Mouse (Mus musculus) heart, embryonic 13.5 days (tissue): ENCODE results near the gene Psmd2. TPM values are rescaled to one million over a fixed set of nuclear protein-coding genes. Genes with fewer than 3 reads are reported as not detected.
A peak's percentile ranks its signal among the peaks of the same experiment; 100 is the strongest.

Experiments used
- ATAC-seq: fragments of 200-750 bp; cut with Nextera tagmentation; 2 replicates; pipeline ENCODE4 v1.8.0; 2017; ENCODE audit warnings: moderate TSS enrichment; ENCODE audit not compliant: insufficient number of reproducible peaks, low FRiP score, low TSS enrichment; ENCODE audit errors: extremely low read depth
- H3K27ac ChIP-seq: fragments of 300-500 bp; sonication (generic); replicated peaks from 2 replicates; pipeline ENCODE4 v1.5.1; 2015; ENCODE audit warnings: moderate library complexity, mild to moderate bottlenecking, inconsistent platforms
- H3K27me3 ChIP-seq: fragments of 300-500 bp; sonication (generic); replicated peaks from 2 replicates; pipeline ENCODE4 v1.6.1; 2015; ENCODE audit warnings: mild to moderate bottlenecking, inconsistent platforms
- H3K36me3 ChIP-seq: fragments of 300-500 bp; sonication (generic); 2 replicates; pipeline ENCODE4 v1.6.1; 2015; ENCODE audit warnings: mild to moderate bottlenecking, inconsistent platforms
- H3K4me1 ChIP-seq: fragments of 300-500 bp; sonication (generic); 2 replicates; pipeline ENCODE4 v1.6.1; 2015; ENCODE audit warnings: inconsistent platforms
- H3K4me2 ChIP-seq: fragments of 300-500 bp; sonication (generic); 2 replicates; pipeline ENCODE4 v1.6.1; 2015; ENCODE audit warnings: inconsistent platforms, mild to moderate bottlenecking, moderate library complexity
- H3K4me3 ChIP-seq: fragments of 300-500 bp; sonication (generic); 2 replicates; pipeline ENCODE4 v1.5.1; 2015; ENCODE audit warnings: moderate library complexity, mild to moderate bottlenecking, inconsistent platforms
- H3K9ac ChIP-seq: fragments of 300-500 bp; sonication (generic); 2 replicates; pipeline ENCODE4 v1.6.1; 2015; ENCODE audit warnings: inconsistent platforms, mild to moderate bottlenecking, moderate library complexity
- H3K9me3 ChIP-seq: fragments of 300-500 bp; sonication (generic); 2 replicates; pipeline ENCODE4 v1.6.1; 2016; ENCODE audit warnings: inconsistent platforms
- WGBS: fragments of 180-500 bp; shearing (Covaris S2); methylation state at CpG from one replicate; pipeline ENCODE4 v1.1.7; 2015; ENCODE audit warnings: mixed read lengths; 5-methylcytosine and 5-hydroxymethylcytosine counted together
- polyA plus RNA-seq: library from polyadenylated mRNA; unstranded; fragments of >200 nt; fragmentation: Nextera tagmentation; extraction: Ambion mirVana; gene quantifications from 2 replicates; pipeline ENCODE4 v1.2.1, GENCODE M21; 2015

Psmd2 gene
- polyA plus RNA-seq, 1 experiment from 2014 or later: 245 TPM

- Histone ChIP-seq H3K9me3 (no peaks in the 10 kb centered on the region), H3K4me2 (no peak overlapping the region), H3K4me3 (no peak overlapping the region), H3K4me1 (peaks cover 37% of the 10 kb centered on the region), H3K27ac (no peak overlapping the region), H3K9ac (no peak overlapping the region), H3K27me3 (peaks cover 7% of the 10 kb centered on the region), H3K36me3 (peaks cover 61% of the 10 kb centered on the region)
- WGBS: 59% methylated on average over 1 of the region's 1 CpGs
- no peak for ATAC-seq
These were observed 40.2 kb downstream of the Psmd2 start for GRCm38 (mm10) chr16:20691617-20692016.

GRCm38 (mm10) chr16:20692241-20692965 lies 41.0 kb downstream of the Psmd2 start:
- Histone ChIP-seq H3K4me1 (peaks cover 39% of the 10 kb centered on the region), H3K27me3 (peaks cover 8% of the 10 kb centered on the region), H3K27ac (peak overlapping the region; percentile 84; the same call in 1 of the 2 replicates), H3K36me3 (peaks cover 53% of the 10 kb centered on the region), H3K9me3 (no peaks in the 10 kb centered on the region), H3K9ac (0 out of 2 replicates have a peak overlapping the region, but pooled peaks have one; percentile 14), H3K4me3 (peak overlapping the region; percentile 68), H3K4me2 (peak overlapping the region; percentile 86)
- ATAC-seq: no peak
- WGBS: 46% methylated on average over 16 of the region's 16 CpGs

DNA sequence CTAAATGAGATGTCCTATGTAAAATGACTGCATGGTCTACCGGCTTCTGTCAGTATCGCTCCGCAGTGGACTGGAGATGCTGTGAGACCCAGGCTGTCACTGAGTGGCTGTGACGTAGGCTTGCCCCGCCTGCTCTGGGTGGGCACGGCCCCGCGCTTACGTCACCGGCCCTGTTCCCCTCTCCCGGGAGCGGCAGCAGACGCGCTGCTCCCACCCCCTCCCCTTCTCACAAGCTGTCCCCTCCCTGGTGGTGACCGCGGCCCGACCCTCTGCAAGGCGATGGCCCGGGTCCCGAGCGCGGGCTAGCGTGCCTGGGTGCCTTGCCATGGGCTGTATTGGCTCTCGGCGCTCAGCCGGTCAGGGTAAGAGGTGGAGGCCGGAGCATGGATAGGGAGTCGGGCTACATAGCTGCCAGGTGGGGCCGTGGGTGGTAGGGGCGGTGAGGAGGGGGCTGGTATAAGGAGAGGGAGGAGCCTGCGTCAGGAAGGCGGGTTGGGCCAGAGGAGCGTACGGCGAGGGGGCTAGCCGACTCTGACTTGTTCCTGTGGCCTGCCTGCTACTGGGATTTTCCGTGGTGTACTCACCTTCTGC lies 41.8 kb downstream of the Psmd2 start, which contains the start of gene Fam131a:
Fam131a (plus strand) TSS at position 131 of the 591 bp plus-strand sequence.
- Histone ChIP-seq H3K4me2 (peak within 1 kb of the TSS; percentile 86), H3K27me3 (peaks cover 8% of the 10 kb centered on the region), H3K9ac (peak within 1 kb of the TSS; percentile 86), H3K9me3 (no peaks in the 10 kb centered on the region), H3K4me3 (peak within 1 kb of the TSS; percentile 68), H3K4me1 (peaks cover 39% of the 10 kb centered on the region), H3K36me3 (peaks cover 45% of the 10 kb centered on the region), H3K27ac (peak within 1 kb of the TSS; percentile 84)
- ATAC-seq: peak; percentile 88
- under 1% methylated on average over 37 of the region's 37 CpGs for WGBS

DNA sequence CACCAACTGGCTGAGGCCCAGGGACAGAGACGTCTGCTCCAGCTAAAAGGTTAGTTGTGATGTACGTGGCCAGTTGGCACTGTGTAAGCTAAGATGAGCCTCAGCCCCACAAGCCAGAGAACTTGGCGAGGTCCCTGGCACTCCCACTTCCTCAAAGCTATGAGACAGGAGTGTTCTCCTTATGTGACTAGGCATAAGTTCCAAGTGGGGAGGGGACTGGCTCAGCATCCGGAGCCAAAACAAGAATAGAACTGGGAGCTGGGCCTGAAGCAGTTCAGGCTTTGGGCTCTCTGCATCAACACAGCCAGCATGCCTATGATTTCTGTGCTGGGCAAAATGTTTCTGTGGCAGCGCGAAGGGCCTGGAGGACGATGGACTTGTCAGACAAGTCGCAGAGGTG lies 43.3 kb downstream of the Psmd2 start:
- H3K27me3 ChIP-seq: peaks cover 8% of the 10 kb centered on the region
- peaks cover 42% of the 10 kb centered on the region for H3K36me3 ChIP-seq
- H3K4me2 ChIP-seq: peak overlapping the region; percentile 69
- H3K4me3 ChIP-seq: peak overlapping the region; percentile 45
- H3K4me1 ChIP-seq: peaks cover 39% of the 10 kb centered on the region
- 61% methylated on average over 8 of the region's 8 CpGs for WGBS
- no peaks in the 10 kb centered on the region for H3K9me3 ChIP-seq
- peak overlapping the region; percentile 76 for H3K9ac ChIP-seq
- H3K27ac ChIP-seq: peak overlapping the region; percentile 77
- ATAC-seq: no peak

- WGBS: 3% methylated on average over 45 of the region's 46 CpGs
These were observed 44.3 kb downstream of the Psmd2 start for GRCm38 (mm10) chr16:20695622-20696323.

GRCm38 (mm10) chr16:20699266-20699665 lies 47.8 kb downstream of the Psmd2 start:
- ATAC-seq: no peak
- peaks cover 23% of the 10 kb centered on the region; the same call in 1 of the 2 replicates for H3K36me3 ChIP-seq
- no peak overlapping the region for H3K4me3 ChIP-seq
- peaks cover 8% of the 10 kb centered on the region for H3K27me3 ChIP-seq
- H3K9ac ChIP-seq: no peak overlapping the region
- WGBS: 65% methylated on average over 5 of the region's 5 CpGs
- peaks cover 45% of the 10 kb centered on the region for H3K4me1 ChIP-seq
- H3K4me2 ChIP-seq: no peak overlapping the region
- H3K27ac ChIP-seq: no peak overlapping the region
- H3K9me3 ChIP-seq: no peaks in the 10 kb centered on the region

More at GRCm38 (mm10) chr16:20695622-20696323, 44.3 kb downstream of the Psmd2 start:
- Histone ChIP-seq H3K27me3 (peaks cover 8% of the 10 kb centered on the region), H3K4me2 (peak overlapping the region; percentile 69), H3K9ac (peak overlapping the region; percentile 76), H3K36me3 (peaks cover 37% of the 10 kb centered on the region), H3K4me1 (peaks cover 39% of the 10 kb centered on the region), H3K27ac (peak overlapping the region; percentile 77), H3K4me3 (peak overlapping the region; percentile 45), H3K9me3 (no peaks in the 10 kb centered on the region)
- ATAC-seq: peak; percentile 20; the same call in 1 of the 2 replicates

- H3K9me3 ChIP-seq: no peaks in the 10 kb centered on the region
These were observed 48.6 kb downstream of the Psmd2 start for GRCm38 (mm10) chr16:20700036-20700435.

DNA sequence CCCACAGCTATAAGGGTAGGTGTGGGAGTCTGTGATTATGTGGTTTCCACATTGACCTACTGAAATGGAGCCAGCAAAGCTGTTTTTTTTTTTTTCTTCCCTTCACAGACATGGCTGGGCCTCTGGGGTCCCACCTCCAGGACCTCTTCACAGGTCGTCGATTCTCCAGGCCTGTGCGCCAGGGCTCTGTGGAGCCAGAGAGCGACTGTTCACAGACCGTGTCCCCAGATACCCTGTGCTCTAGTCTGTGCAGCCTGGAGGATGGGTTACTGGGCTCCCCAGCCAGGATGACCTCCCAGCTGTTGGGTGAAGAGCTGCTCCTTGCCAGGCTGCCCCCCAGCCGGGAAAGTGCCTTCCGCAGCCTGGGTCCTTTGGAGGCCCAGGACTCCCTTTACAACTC lies 49.9 kb downstream of the Psmd2 start:
- Histone ChIP-seq H3K36me3 (peaks cover 36% of the 10 kb centered on the region), H3K9ac (peak overlapping the region; percentile 69), H3K4me3 (no peak overlapping the region), H3K4me2 (no peak overlapping the region), H3K27me3 (peaks cover 3% of the 10 kb centered on the region; the same call in 1 of the 2 replicates), H3K4me1 (peaks cover 26% of the 10 kb centered on the region), H3K9me3 (no peaks in the 10 kb centered on the region), H3K27ac (no peak overlapping the region)
- whole genome bisulfite sequencing: 61% methylated on average over 7 of the region's 7 CpGs
- no peak for ATAC-seq

More at GRCm38 (mm10) chr16:20700036-20700435, 48.6 kb downstream of the Psmd2 start:
- H3K4me3 ChIP-seq: no peak overlapping the region
- peaks cover 8% of the 10 kb centered on the region for H3K27me3 ChIP-seq
- no peak for ATAC-seq
- peaks cover 38% of the 10 kb centered on the region for H3K4me1 ChIP-seq
- H3K36me3 ChIP-seq: peaks cover 25% of the 10 kb centered on the region
- 60% methylated on average over 5 of the region's 5 CpGs for WGBS
- no peak overlapping the region for H3K4me2 ChIP-seq
- no peak overlapping the region for H3K27ac ChIP-seq
- no peak overlapping the region for H3K9ac ChIP-seq

DNA sequence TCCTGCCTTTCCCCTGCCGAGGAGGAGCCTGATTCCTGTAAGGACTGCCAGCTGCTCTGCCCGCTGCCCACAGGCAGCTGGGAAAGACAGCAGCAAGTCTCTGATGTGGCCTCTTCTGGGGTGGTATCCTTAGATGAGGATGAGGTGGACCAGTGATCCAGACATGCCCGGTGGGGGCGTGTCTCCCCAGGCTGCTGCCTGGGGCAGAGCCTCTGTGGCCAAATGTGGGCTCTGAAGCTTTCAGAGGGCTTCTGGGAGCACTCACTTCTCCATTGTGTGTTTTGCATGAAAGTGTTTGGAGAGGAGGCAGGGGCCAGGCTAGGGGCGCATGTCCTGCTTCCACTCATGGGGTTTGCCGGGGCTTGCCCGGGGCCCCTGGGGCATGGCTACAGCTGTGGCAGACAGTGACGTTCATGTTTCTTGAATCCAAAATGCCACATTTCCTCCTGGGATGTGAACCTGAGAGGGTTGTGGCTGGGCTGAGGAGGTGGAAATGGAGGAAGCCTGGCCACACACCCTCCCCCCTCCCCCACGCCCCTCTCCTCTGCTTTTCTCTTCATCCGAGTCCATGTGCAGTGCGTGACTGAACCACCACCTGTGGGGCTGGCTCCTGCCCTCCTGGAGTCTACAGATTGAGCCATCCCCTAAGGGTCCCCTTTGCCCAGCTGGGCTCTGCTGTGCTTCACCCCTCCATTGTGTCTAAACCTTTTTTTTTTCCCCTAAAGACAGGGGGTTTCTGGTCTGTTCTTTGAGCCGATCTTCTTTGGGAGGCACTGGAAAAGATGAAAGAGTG lies 50.5 kb downstream of the Psmd2 start:
- Histone ChIP-seq H3K9ac (peak overlapping the region; percentile 69), H3K4me3 (no peak overlapping the region), H3K36me3 (peaks cover 42% of the 10 kb centered on the region), H3K27me3 (no peaks in the 10 kb centered on the region), H3K4me2 (peak overlapping the region; percentile 13), H3K9me3 (no peaks in the 10 kb centered on the region), H3K27ac (no peak overlapping the region), H3K4me1 (peaks cover 21% of the 10 kb centered on the region)
- no peak for ATAC-seq
- 39% methylated on average over 12 of the region's 12 CpGs for WGBS

DNA sequence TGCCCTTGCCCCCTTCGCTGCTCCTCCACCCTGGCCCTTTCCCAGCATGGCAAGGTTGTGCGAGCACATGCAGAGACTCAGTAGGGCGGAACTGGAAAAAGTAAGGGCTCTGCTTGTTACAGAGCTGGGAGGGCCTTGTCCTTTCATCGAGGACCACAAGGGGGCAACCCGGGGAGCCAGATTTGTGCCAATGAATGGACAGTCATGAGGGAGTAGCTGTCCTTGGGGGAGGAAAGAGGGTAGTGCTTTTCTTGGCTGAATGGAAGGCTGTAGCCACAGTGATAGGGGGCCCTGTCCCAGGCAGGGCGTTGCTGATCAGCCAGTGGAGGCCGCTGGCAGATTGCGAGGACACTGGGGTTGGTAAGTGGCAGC lies 51.1 kb downstream of the Psmd2 start:
- Histone ChIP-seq H3K9ac (peak overlapping the region; percentile 69), H3K4me3 (no peak overlapping the region), H3K27me3 (no peaks in the 10 kb centered on the region), H3K4me1 (peaks cover 21% of the 10 kb centered on the region), H3K36me3 (peaks cover 48% of the 10 kb centered on the region), H3K4me2 (peak overlapping the region; percentile 13), H3K9me3 (no peaks in the 10 kb centered on the region), H3K27ac (no peak overlapping the region)
- WGBS: 6% methylated on average over 8 of the region's 8 CpGs
- ATAC-seq: no peak
